Mouse (Mus musculus): ENCODE measurements at regions not wholly inside any gene's neighbourhood (a gene's known extent, or its start where the extent isn't known, plus 50 kb on each side); places are given as distances from the start of the nearest gene placed in this dataset.
"Not testable (repeated sequence)": the region's sequence is repeated elsewhere in the genome, so short reads cannot be mapped to it uniquely, and the experiment has no call there.

- DNase-seq, result peak; percentile 54
These were observed 145.2 kb upstream of the Smlr1 start for GRCm38 (mm10) chr10:25681243-25681642.

- DNase-seq, result no peak
These were observed 141.8 kb upstream of the Smlr1 start for GRCm38 (mm10) chr10:25677889-25678288.

GRCm38 (mm10) chr10:25675368-25675767 lies 139.3 kb upstream of the Smlr1 start:
- DNase-seq, result no peak

- DNase-seq, result no peak
These were observed 134.0 kb upstream of the Smlr1 start for GRCm38 (mm10) chr10:25670061-25670460.

- DNase-seq, result no peak
These were observed 116.9 kb upstream of the Smlr1 start for GRCm38 (mm10) chr10:25652742-25653563.

- no peak for DNase-seq
These were observed 111.7 kb upstream of the Smlr1 start for GRCm38 (mm10) chr10:25647740-25648139.

- no peak for DNase-seq
These were observed 107.5 kb upstream of the Smlr1 start for GRCm38 (mm10) chr10:25643518-25643993.

- no peak for DNase-seq
These were observed 106.1 kb upstream of the Smlr1 start for GRCm38 (mm10) chr10:25642079-25642696.

GRCm38 (mm10) chr10:25633058-25633614 lies 97.1 kb upstream of the Smlr1 start:
- DNase-seq, result no peak

GRCm38 (mm10) chr10:25632306-25632705 lies 96.2 kb upstream of the Smlr1 start:
- no peak for DNase-seq

GRCm38 (mm10) chr10:25622585-25622984 lies 86.5 kb upstream of the Smlr1 start:
- no peak for DNase-seq

- DNase-seq, result not testable (repeated sequence)
These were observed 85.7 kb upstream of the Smlr1 start for GRCm38 (mm10) chr10:25621747-25622134.

GRCm38 (mm10) chr10:25620939-25621746 lies 85.1 kb upstream of the Smlr1 start:
- peak; percentile 3 for DNase-seq

GRCm38 (mm10) chr10:25619702-25620101 lies 83.6 kb upstream of the Smlr1 start:
- DNase-seq, result no peak

GRCm38 (mm10) chr10:25601471-25601870 lies 65.4 kb upstream of the Smlr1 start:
- DNase-seq, result no peak

- DNase-seq, result no peak
These were observed 53.2 kb upstream of the Smlr1 start for GRCm38 (mm10) chr10:25589316-25589645.

GRCm38 (mm10) chr10:25588611-25589315 lies 52.7 kb upstream of the Smlr1 start:
- DNase-seq, result no peak

Data from kidney, adult 9 months (tissue).